Mouse (Mus musculus) adrenal gland, postnatal 10 days (tissue): ENCODE measurements around the gene Ovol3. TPM values are rescaled to one million over a fixed set of nuclear protein-coding genes. Genes with fewer than 3 reads are reported as not detected.

Source experiments
- DNase-seq: peaks from one replicate; pipeline ENCODE4 v3.0.0; 2021; ENCODE audit warnings: mixed read lengths
- total RNA-seq, 2 experiments: library from RNA; stranded (reverse); gene quantifications; 2 replicates each; pipeline ENCODE4 v1.2.3; 2021

Gene Ovol3
- total RNA-seq, 2 experiments from 2014 or later: not detected

- peak; percentile 68 for DNase-seq
Observed at GRCm38 (mm10) chr7:30194101-30194831, 41.3 kb downstream of the Ovol3 start.

GRCm38 (mm10) chr7:30193581-30194100 is 41.9 kb downstream of the Ovol3 start:
- peak; percentile 89 for DNase-seq

GRCm38 (mm10) chr7:30193013-30193412 is 42.5 kb downstream of the Ovol3 start:
- no peak for DNase-seq

GRCm38 (mm10) chr7:30192088-30192487 is 43.4 kb downstream of the Ovol3 start:
- DNase-seq: no peak

- DNase-seq: no peak
Observed at GRCm38 (mm10) chr7:30189116-30189491, 46.4 kb downstream of the Ovol3 start.

GRCm38 (mm10) chr7:30188344-30189115 is 47.0 kb downstream of the Ovol3 start:
- no peak for DNase-seq

GRCm38 (mm10) chr7:30184641-30185348 is 50.7 kb downstream of the Ovol3 start:
- DNase-seq: peak; percentile 25

- DNase-seq: peak; percentile 94
Observed at GRCm38 (mm10) chr7:30183879-30184289, 51.6 kb downstream of the Ovol3 start, which contains the start of gene Cox7a1. TSS of gene Cox7a1 (plus strand) at chr7:30184144.

Other genes starting within 250 kb of the Ovol3 start
- 1 to 10 TPM; 2.3 to 2.8 TPM for gene Zfp14, start 184.3 kb downstream of the Ovol3 start, total RNA-seq
- 1 to 10 TPM; 1.4 to 2.2 TPM for gene Zfp82, start 162.8 kb downstream of the Ovol3 start, total RNA-seq
- gene Gm26920, start 145.3 kb downstream of the Ovol3 start, total RNA-seq: under 1 TPM; 0.63 to 0.73 TPM
- 1 to 10 TPM; 1.8 to 2.2 TPM for gene Zfp566, start 145.2 kb downstream of the Ovol3 start, total RNA-seq
- gene Zfp260, start 140.9 kb downstream of the Ovol3 start, total RNA-seq: 10 to 100 TPM; 42.0 to 44.7 TPM
- gene Zfp382, start 113.8 kb downstream of the Ovol3 start, total RNA-seq: 1 to 10 TPM; 4.1 to 6.5 TPM
- gene Zfp146, start 66.0 kb downstream of the Ovol3 start, total RNA-seq: 10 to 100 TPM; 57.4 to 65.2 TPM
- 1,000 to 10,000 TPM; 1,474 to 1,616 TPM for gene Cox7a1, start 51.6 kb downstream of the Ovol3 start, total RNA-seq
- 100 to 1,000 TPM; 444 to 475 TPM for gene Capns1, start 36.9 kb downstream of the Ovol3 start, total RNA-seq
- gene Polr2i, start 3.8 kb downstream of the Ovol3 start, total RNA-seq: 100 to 1,000 TPM; 103 to 108 TPM
- gene Tbcb, start 3.5 kb downstream of the Ovol3 start, total RNA-seq: 10 to 100 TPM; 73.6 to 81.0 TPM
- under 1 TPM; 0.61 to 0.63 TPM for gene Thap8, start 44.4 kb upstream of the Ovol3 start, total RNA-seq
- 10 to 100 TPM; 12.1 to 14.3 TPM for gene Wdr62, start 44.7 kb upstream of the Ovol3 start, total RNA-seq
- 10 to 100 TPM; 31.6 to 36.5 TPM for gene Clip3, start 56.0 kb upstream of the Ovol3 start, total RNA-seq
- 10 to 100 TPM; 46.8 to 49.0 TPM for gene Alkbh6, start 73.0 kb upstream of the Ovol3 start, total RNA-seq
- 10 to 100 TPM; 17.6 to 22.3 TPM for gene Syne4, start 79.1 kb upstream of the Ovol3 start, total RNA-seq
- gene E130208F15Rik, start 86.0 kb upstream of the Ovol3 start, total RNA-seq: 1 to 10 TPM; 2.8 TPM
- gene Sdhaf1, start 88.2 kb upstream of the Ovol3 start, total RNA-seq: 10 to 100 TPM; 17.9 to 19.7 TPM
- gene Lrfn3, start 127.0 kb upstream of the Ovol3 start, total RNA-seq: 10 to 100 TPM; 13.2 to 15.1 TPM
- gene Tyrobp, start 178.0 kb upstream of the Ovol3 start, total RNA-seq: 10 to 100 TPM; 25.8 to 29.1 TPM
- 1 to 10 TPM; 3.7 to 4.9 TPM for gene Hcst, start 184.1 kb upstream of the Ovol3 start, total RNA-seq
- gene Nfkbid, start 186.0 kb upstream of the Ovol3 start, total RNA-seq: 1 to 10 TPM; 2.3 to 2.4 TPM
- gene Aplp1, start 209.8 kb upstream of the Ovol3 start, total RNA-seq: 10 to 100 TPM; 26.1 to 34.3 TPM
- not detected for gene Kirrel2, start 222.0 kb upstream of the Ovol3 start, total RNA-seq
- gene Nphs1, start 222.6 kb upstream of the Ovol3 start, total RNA-seq: not detected